Mouse (Mus musculus) ES-CJ7 (cell line): ENCODE measurements around the gene Ndc80.
A peak's percentile ranks its signal among the peaks of the same experiment; 100 is the strongest.
"Not testable (repeated sequence)": the region's sequence is repeated elsewhere in the genome, so short reads cannot be mapped to it uniquely, and the experiment has no call there.

Source experiments
- DNase-seq: peaks from one replicate; pipeline ENCODE4 v3.0.0; 2011; ENCODE audit warnings: low read depth, low spot score

The Ndc80 gene

GRCm38 (mm10) chr17:71526711-71527564 is at the start of gene Ndc80:
TSS of gene Ndc80 (minus strand) at chr17:71526857.
- peak; percentile 94 for DNase-seq

GRCm38 (mm10) chr17:71561631-71562030 is 35.0 kb upstream of the Ndc80 start:
- no peak for DNase-seq

GRCm38 (mm10) chr17:71552901-71553300 is 26.2 kb upstream of the Ndc80 start:
- DNase-seq, result peak; percentile 19

GRCm38 (mm10) chr17:71551757-71552451 is 25.2 kb upstream of the Ndc80 start, which contains the start of gene Spdya:
TSS of gene Spdya (plus strand) at chr17:71552061.
- peak; percentile 84 for DNase-seq

- no peak for DNase-seq
Observed at GRCm38 (mm10) chr17:71551350-71551749, 24.7 kb upstream of the Ndc80 start.

GRCm38 (mm10) chr17:71548586-71548985 is 21.9 kb upstream of the Ndc80 start:
- peak; percentile 20 for DNase-seq

GRCm38 (mm10) chr17:71537164-71537563 is 10.5 kb upstream of the Ndc80 start:
- DNase-seq, result no peak

GRCm38 (mm10) chr17:71535595-71535994 is 8.9 kb upstream of the Ndc80 start:
- not testable (repeated sequence) for DNase-seq

- DNase-seq, result no peak
Observed at GRCm38 (mm10) chr17:71528042-71528441, 1.4 kb upstream of the Ndc80 start.

- DNase-seq, result peak; percentile 70
Observed at GRCm38 (mm10) chr17:71526302-71526708, 352 bp downstream of the Ndc80 start.

- DNase-seq, result no peak
Observed at GRCm38 (mm10) chr17:71510297-71510696, 16.4 kb downstream of the Ndc80 start.

GRCm38 (mm10) chr17:71506832-71507231 is 19.8 kb downstream of the Ndc80 start:
- DNase-seq, result no peak

GRCm38 (mm10) chr17:71495784-71496183 is 30.9 kb downstream of the Ndc80 start:
- DNase-seq, result no peak

GRCm38 (mm10) chr17:71491332-71491686 is 35.3 kb downstream of the Ndc80 start:
- no peak for DNase-seq

- DNase-seq, result no peak
Observed at GRCm38 (mm10) chr17:71490666-71491331, 35.9 kb downstream of the Ndc80 start.

- no peak for DNase-seq
Observed at GRCm38 (mm10) chr17:71489703-71490461, 36.8 kb downstream of the Ndc80 start.

GRCm38 (mm10) chr17:71486231-71486851 is 40.3 kb downstream of the Ndc80 start:
- DNase-seq, result peak; percentile 32

- DNase-seq, result no peak
Observed at GRCm38 (mm10) chr17:71485791-71486230, 40.8 kb downstream of the Ndc80 start.

- no peak for DNase-seq
Observed at GRCm38 (mm10) chr17:71484711-71485110, 41.9 kb downstream of the Ndc80 start.

GRCm38 (mm10) chr17:71483418-71484060 is 43.1 kb downstream of the Ndc80 start:
- DNase-seq, result no peak
